In genomic region chr3:135580439-135581275, GRCm38 (mm10) we compare ENCODE assay signal across 8 mouse cellular contexts.
DNase-seq lines count a peak whose midpoint lies in the region; ATAC-seq lines count a peak whose summit lies in the region.

No protein-coding gene starts in this region.

- peak; percentile 24 for ATAC-seq in megakaryocyte, adult 5-6 weeks (ENCODE audit: poor library complexity, severe bottlenecking)

- intact Hi-C loops in heart, postnatal 14 days (cut with DNase I): loop anchor here (5.0 to 10.0 kb wide), 2 partner anchors 116 to 152 kb away; no protein-coding TSS in a partner anchor

- peak; percentile 50 for DNase-seq in kidney, postnatal 10 days
- no peak for DNase-seq in kidney, adult 9 months
- peak; percentile 14 for DNase-seq in NIH3T3 (ENCODE audit: low read depth)
- DNase-seq in heart, postnatal 14 days: peak; percentile 52 to 55
- no peak for DNase-seq in layer of hippocampus, postnatal 36 days
- DNase-seq in cerebellum, postnatal 4 days (ENCODE audit: low spot score in 2 of 2): no peak
- no peak for DNase-seq in cerebellum, adult 9-10 months

Comparison
In these comparisons a context has a peak if more than half of its experiments do, and no peak if none do; other contexts are left out.
1. DNase-seq: peak in kidney, postnatal 10 days (single experiment), NIH3T3 (single experiment) and heart, postnatal 14 days (2 of 2); none in kidney, adult 9 months (single experiment), layer of hippocampus, postnatal 36 days (0 of 2), cerebellum, postnatal 4 days (0 of 2) and cerebellum, adult 9-10 months (single experiment).